Mouse (Mus musculus) liver, embryonic 14.5 days (tissue): Measurements from ENCODE around the gene Draxin. TPM values are rescaled to one million over a fixed set of nuclear protein-coding genes. Genes with fewer than 3 reads are reported as not detected.

Source experiments
- ATAC-seq: fragments of 200-750 bp; cut with Nextera tagmentation; 2 replicates; pipeline ENCODE4 v1.8.0; 2017; ENCODE audit warnings: moderate number of reproducible peaks, mild to moderate bottlenecking, moderate library complexity; ENCODE audit not compliant: insufficient read depth
- DNase-seq, 3 experiments: peaks; one replicate each; pipeline ENCODE4 v3.0.0-alpha.2; 2012 to 2013; ENCODE audit warnings: low read depth in 3 of 3, low spot score in 3 of 3
- H3K27ac ChIP-seq: fragments of 300-500 bp; sonication (generic); 2 replicates; pipeline ENCODE4 v1.5.1; 2014; ENCODE audit warnings: moderate library complexity, mild to moderate bottlenecking, control low read depth, inconsistent platforms
- H3K27me3 ChIP-seq: fragments of 300-500 bp; sonication (generic); 2 replicates; pipeline ENCODE4 v1.6.1; 2014; ENCODE audit warnings: mild to moderate bottlenecking, low read length, moderate library complexity; ENCODE audit not compliant: control insufficient read depth, insufficient read depth
- H3K36me3 ChIP-seq: fragments of 300-500 bp; sonication (generic); replicated peaks from 2 replicates; pipeline ENCODE4 v1.6.1; 2014; ENCODE audit warnings: low read depth; ENCODE audit not compliant: control insufficient read depth, insufficient read depth
- H3K4me1 ChIP-seq, 2 experiments: fragments of 200-500 bp in 1 of 2; fragments of 300-500 bp in 1 of 2; sonication (generic) in 1 of 2; replicated peaks; 2 replicates each; pipeline ENCODE4 v1.6.1; 2012 to 2014; ENCODE audit warnings: antibody characterized with exemption in 1 of 2, inconsistent platforms in 1 of 2, low read length in 1 of 2; ENCODE audit not compliant: control insufficient read depth in 2 of 2, insufficient read depth in 2 of 2
- H3K4me2 ChIP-seq: fragments of 300-500 bp; sonication (generic); 2 replicates; pipeline ENCODE4 v1.6.1; 2014; ENCODE audit warnings: low read depth, mild to moderate bottlenecking, control low read depth, moderate library complexity
- H3K4me3 ChIP-seq, 2 experiments: fragments of 200-500 bp in 1 of 2; fragments of 300-500 bp in 1 of 2; sonication (generic) in 1 of 2; 2 replicates each; pipeline ENCODE4 v1.5.1; 2012 to 2014; ENCODE audit warnings: low read depth in 2 of 2, low read length in 2 of 2, mild to moderate bottlenecking in 2 of 2, control low read depth in 1 of 2, inconsistent platforms in 1 of 2, moderate library complexity in 1 of 2; ENCODE audit not compliant: insufficient read depth in 1 of 2
- H3K9ac ChIP-seq: fragments of 300-500 bp; sonication (generic); replicated peaks from 2 replicates; pipeline ENCODE4 v1.6.1; 2014; ENCODE audit warnings: mild to moderate bottlenecking, control low read depth, moderate library complexity
- H3K9me3 ChIP-seq: fragments of 300-500 bp; sonication (generic); 2 replicates; pipeline ENCODE4 v1.6.1; 2016; ENCODE audit warnings: low read length, mixed read lengths; ENCODE audit not compliant: control insufficient read depth
- CTCF ChIP-seq: IDR thresholded peaks from 2 replicates; pipeline ENCODE4 v1.5.1; 2016; ENCODE audit warnings: antibody characterized with exemption, low read depth, control low read depth
- EP300 ChIP-seq: IDR thresholded peaks from 2 replicates; pipeline ENCODE4 v1.6.1; 2016; ENCODE audit warnings: antibody characterized with exemption, low read depth
- WGBS: fragments of 180-500 bp; shearing (Covaris S2); extraction: QIAGEN DNeasy Blood & Tissue Kit; methylation state at CpG from one replicate; pipeline ENCODE4 v1.1.7; 2014; ENCODE audit not compliant: insufficient replicate concordance; 5-methylcytosine and 5-hydroxymethylcytosine counted together
- polyA plus RNA-seq, 2 experiments: library from polyadenylated mRNA; depleted of rRNA in 1 of 2; stranded (reverse) in 1 of 2; unstranded in 1 of 2; fragments of >200 nt; fragmentation: Nextera tagmentation in 1 of 2; extraction: Ambion mirVana in 1 of 2; gene quantifications; 2 replicates each; pipeline versions ENCODE4 v1.2.1 to v1.2.3; 2012 to 2014

Draxin gene
- polyA plus RNA-seq, 2 experiments = 0.05 to 0.16 TPM

DNA sequence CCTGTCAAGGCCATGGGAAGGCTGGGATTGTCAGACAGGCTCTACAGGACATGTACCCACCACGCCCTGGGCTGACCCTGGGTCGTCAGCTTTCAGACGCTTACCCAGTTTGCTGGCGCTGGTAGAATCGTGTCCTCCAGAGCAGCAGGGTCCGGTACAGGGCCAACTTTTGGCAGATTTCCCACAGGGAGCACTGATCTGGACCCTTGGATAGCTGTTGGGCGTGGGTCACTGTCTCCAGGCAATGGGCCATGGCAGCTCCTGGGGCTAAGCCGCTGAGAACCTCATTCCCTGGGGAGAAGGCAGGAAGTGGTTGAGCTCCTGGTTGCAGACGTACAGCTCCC lies 64.1 kb downstream of the Draxin start:
- Histone ChIP-seq H3K9me3 (no peaks in the 10 kb centered on the region), H3K36me3 (no peaks in the 10 kb centered on the region), H3K4me2 (no peak overlapping the region), H3K4me1 (0 out of 4 replicates have a peak, but pooled peaks cover 0 to 1% of the 10 kb centered on the region in 2 experiments), H3K9ac (no peak overlapping the region), H3K27ac (no peak overlapping the region), H3K4me3 (no peak overlapping the region), H3K27me3 (no peaks in the 10 kb centered on the region)
- TF ChIP-seq CTCF = no peak
- no peak for TF ChIP-seq EP300
- DNase-seq = no peak
- WGBS = 65% methylated on average over 9 of the region's 9 CpGs
- ATAC-seq = 0 out of 2 replicates have a peak, but pooled peaks have one; percentile 9

DNA sequence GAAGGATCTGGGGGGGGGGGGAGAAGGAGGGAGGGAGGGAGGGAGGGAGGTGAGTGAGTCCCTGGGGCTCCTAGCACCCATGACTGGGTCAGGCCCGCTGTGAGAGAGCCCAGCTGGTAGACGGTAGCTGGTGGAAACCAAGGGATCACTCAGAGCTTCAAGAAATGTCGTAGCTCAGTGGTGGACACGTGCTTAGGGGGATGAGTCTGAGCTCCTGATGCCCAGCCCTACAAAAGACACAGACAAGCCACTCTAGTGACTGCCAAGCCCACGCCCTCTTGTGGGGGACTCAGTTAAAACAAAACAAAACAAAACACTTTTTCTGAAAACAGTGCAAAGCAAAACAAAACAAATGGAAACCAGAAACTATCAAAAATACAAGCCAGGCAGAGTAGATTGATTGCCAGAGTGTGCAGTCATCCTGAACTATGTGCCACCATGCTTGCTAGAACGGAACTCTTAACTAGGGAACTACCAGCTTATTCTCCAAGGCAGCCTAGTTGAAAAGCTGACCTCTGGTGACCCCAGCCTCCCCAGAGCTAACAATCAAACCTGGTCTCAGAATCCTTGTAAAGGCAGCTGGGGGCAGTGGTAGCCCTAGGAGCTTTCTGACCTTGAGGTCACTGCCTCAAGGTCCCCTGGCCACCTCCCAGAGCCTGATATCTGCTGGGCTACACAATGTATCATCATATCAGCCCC lies 64.6 kb downstream of the Draxin start:
- no peak for DNase-seq

DNA sequence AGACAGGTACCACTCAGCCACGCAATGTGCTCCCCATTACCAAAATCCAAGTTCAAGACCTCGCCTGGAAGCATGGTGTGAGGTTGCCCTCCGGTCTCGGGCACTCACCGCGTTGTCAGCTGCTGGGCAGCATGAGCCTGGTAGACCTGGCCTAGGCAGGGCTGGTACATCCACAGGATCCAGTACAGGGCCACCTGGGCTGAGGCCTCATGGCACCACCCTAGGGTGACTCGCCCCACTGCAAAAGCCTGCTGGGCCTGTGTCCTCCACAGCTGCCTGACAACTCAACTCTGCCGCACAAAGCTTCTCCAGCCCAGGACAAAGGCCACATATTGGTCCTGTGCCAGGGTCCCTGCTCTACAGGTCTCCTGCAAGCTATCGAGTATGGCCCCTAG lies 69.4 kb downstream of the Draxin start:
- DNase-seq (no peak), ATAC-seq (no peak)
- H3K27me3 ChIP-seq = no peaks in the 10 kb centered on the region
- H3K9ac ChIP-seq = no peak overlapping the region; the same call in 1 of the 2 replicates
- H3K27ac ChIP-seq = no peak overlapping the region
- H3K4me2 ChIP-seq = no peak overlapping the region
- no peak overlapping the region for H3K4me3 ChIP-seq
- no peaks in the 10 kb centered on the region for H3K9me3 ChIP-seq
- H3K36me3 ChIP-seq = peaks cover 6% of the 10 kb centered on the region
- no peaks in the 10 kb centered on the region for H3K4me1 ChIP-seq
- TF ChIP-seq CTCF (no peak), EP300 (no peak)
- 78% methylated on average over 9 of the region's 9 CpGs for WGBS

More for the DNA sequence above, 64.6 kb downstream of the Draxin start:
- no peak overlapping the region for H3K4me2 ChIP-seq
- H3K27me3 ChIP-seq = no peaks in the 10 kb centered on the region
- no peak overlapping the region for H3K4me3 ChIP-seq
- no peak overlapping the region for H3K9ac ChIP-seq
- no peak overlapping the region for H3K27ac ChIP-seq
- H3K36me3 ChIP-seq = no peaks in the 10 kb centered on the region
- TF ChIP-seq EP300 (no peak), CTCF (peak; percentile 49)
- H3K4me1 ChIP-seq = 0 out of 4 replicates have a peak, but pooled peaks cover 0 to 1% of the 10 kb centered on the region in 2 experiments
- 36% methylated on average over 6 of the region's 6 CpGs for WGBS
- H3K9me3 ChIP-seq = no peaks in the 10 kb centered on the region
- ATAC-seq = no peak

GRCm38 (mm10) chr4:148060120-148061085 lies 70.1 kb downstream of the Draxin start:
- 44% methylated on average over 13 of the region's 13 CpGs for WGBS
- no peak for TF ChIP-seq EP300
- peak; percentile 90 for TF ChIP-seq CTCF
- Histone ChIP-seq H3K9ac (no peak overlapping the region), H3K27ac (no peak overlapping the region), H3K4me1 (no peaks in the 10 kb centered on the region), H3K4me3 (no peak overlapping the region), H3K36me3 (peaks cover 13% of the 10 kb centered on the region), H3K27me3 (no peaks in the 10 kb centered on the region), H3K4me2 (no peak overlapping the region), H3K9me3 (no peaks in the 10 kb centered on the region)
- DNase-seq (no peak), ATAC-seq (peak; percentile 51)

- H3K27ac ChIP-seq = no peak overlapping the region
- no peak overlapping the region for H3K4me3 ChIP-seq
- 81% methylated on average over 6 of the region's 6 CpGs for WGBS
- TF ChIP-seq EP300 (no peak), CTCF (no peak)
- no peaks in the 10 kb centered on the region for H3K4me1 ChIP-seq
- H3K9me3 ChIP-seq = no peaks in the 10 kb centered on the region
- H3K4me2 ChIP-seq = no peak overlapping the region
- DNase-seq (no peak), ATAC-seq (no peak)
- H3K36me3 ChIP-seq = peaks cover 23% of the 10 kb centered on the region
- no peak overlapping the region for H3K9ac ChIP-seq
- no peaks in the 10 kb centered on the region for H3K27me3 ChIP-seq
Measured at GRCm38 (mm10) chr4:148058993-148059392, 71.5 kb downstream of the Draxin start.
